Mouse (Mus musculus): ENCODE measurements at regions not wholly inside any gene's neighbourhood (a gene's known extent, or its start where the extent isn't known, plus 50 kb on each side); places are given as distances from the start of the nearest gene placed in this dataset.
A peak's percentile ranks its signal among the peaks of the same experiment; 100 is the strongest.
"Not testable (repeated sequence)": the region's sequence is repeated elsewhere in the genome, so short reads cannot be mapped to it uniquely, and the experiment has no call there.

GRCm38 (mm10) chr4:7921503-7921902 lies 317.3 kb downstream of the Car8 start:
- no peak for DNase-seq (ENCODE audit: low spot score)

GRCm38 (mm10) chr4:7913191-7913590 lies 325.6 kb downstream of the Car8 start:
- no peak for DNase-seq (ENCODE audit: low spot score)

DNA sequence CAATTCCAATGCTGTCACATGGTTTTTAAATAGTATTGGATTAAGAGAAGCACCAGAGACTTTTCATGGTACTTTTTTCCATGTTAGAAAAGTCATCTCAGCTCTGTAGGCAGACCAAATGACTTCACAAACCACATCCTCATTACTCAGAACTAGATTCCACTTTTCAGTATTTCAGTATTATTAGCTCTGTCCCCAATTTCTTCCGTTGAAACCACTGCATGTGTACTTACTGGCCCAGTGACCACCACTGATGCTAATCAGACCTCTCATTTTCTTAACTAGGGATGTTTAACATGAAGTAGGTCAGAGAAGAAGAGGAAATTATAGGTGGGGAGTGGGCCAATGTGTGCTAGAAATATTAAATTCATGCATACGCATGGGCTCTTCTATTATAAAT lies 326.2 kb downstream of the Car8 start:
- DNase-seq (ENCODE audit: low spot score): no peak

- DNase-seq (ENCODE audit: low spot score): no peak
These were observed 335.7 kb downstream of the Car8 start for GRCm38 (mm10) chr4:7903130-7903529.

DNA sequence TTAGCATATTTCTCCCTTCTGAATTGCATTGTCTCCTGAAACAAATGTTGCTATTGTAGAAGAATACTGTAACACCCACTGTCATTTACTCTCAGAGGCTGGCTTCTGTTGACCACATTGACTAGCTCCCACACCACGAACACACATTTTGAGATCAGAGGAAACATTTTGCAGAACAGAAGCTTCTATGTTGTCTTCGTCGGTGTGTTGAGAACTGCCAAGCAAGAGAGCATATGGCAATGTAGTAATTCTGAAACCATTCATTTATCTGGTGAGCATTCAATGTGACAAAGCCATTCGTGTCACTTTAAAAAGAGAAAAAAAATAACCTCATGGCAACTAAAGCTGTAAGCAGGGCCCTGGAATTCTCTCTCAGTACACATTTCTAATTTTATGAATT lies 343.9 kb downstream of the Car8 start:
- no peak for DNase-seq (ENCODE audit: low spot score)

- DNase-seq (ENCODE audit: low spot score): no peak
These were observed 347.7 kb downstream of the Car8 start for GRCm38 (mm10) chr4:7891128-7891527.

DNA sequence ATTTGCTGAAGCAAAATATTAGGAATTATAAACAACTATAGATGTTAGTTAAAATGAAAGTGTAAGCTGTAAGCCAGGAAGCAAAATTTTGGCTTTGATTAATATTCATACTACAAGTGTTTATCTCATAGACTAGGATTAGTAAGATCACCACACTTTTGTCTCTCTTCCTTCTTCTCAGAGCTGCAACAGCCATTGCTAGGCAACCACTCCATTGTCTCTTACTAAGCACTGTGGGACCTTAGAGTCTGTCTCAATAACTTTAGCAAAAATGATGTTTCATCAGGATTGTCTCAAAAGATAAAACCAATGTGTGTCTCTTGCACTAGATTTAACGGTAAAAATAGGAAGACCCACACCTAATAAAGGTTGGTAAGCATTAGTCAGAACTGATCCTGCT lies 384.3 kb downstream of the Car8 start:
- DNase-seq (ENCODE audit: low spot score): no peak

DNA sequence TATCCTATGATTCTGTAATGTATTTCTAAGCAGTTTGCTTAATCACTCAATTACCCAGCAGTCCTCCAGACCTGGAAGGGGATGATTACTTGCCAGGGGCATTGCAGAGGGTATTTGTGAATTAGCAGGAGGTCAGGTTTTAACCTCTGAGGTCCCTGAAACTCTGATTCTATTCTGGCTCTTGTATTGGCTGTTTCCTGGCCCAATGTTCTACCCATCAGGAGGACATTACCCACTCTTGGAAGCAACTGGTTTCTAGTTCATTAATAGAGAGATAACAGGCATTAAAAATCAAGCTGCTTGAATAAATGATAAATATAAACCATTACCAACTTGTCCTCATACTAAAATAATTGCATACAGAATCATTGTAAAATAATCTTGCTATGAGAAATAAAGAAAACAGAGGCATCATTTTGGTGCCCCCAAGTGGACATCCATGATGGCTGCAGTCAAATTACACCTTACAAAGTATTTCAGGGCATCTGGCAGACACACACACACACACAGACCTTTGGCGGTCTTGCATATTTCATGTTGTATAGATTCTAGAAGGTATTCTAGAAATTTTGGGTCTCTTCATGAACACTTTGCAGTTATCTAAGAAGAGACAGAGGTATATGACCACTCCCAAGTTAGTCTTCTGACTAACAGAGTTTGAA lies 385.6 kb downstream of the Car8 start:
- peak; percentile 3 for DNase-seq (ENCODE audit: low spot score)

- no peak for DNase-seq (ENCODE audit: low spot score)
These were observed 386.7 kb downstream of the Car8 start for GRCm38 (mm10) chr4:7852006-7852615.

- DNase-seq (ENCODE audit: low spot score): no peak
These were observed 391.4 kb downstream of the Car8 start for GRCm38 (mm10) chr4:7847411-7847810.

DNA sequence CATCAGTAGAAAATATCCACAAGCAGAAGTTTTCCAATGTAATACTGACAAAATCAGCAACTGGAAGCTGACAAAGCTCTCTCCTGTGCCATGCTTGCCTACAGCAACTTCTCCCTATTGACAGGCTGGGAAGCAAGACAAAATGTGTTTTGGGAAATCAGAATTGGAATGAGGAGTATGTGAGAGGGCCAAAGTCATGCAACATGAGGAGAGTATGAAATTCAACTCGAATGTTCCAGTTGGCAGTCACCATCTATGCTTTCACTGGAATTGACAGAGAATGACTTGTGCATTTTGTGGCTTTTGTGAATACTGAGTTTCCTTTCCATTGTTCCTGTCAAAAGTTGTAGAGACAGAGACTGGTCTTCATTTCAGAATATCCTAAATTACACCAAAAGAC lies 409.7 kb downstream of the Car8 start:
- no peak for DNase-seq (ENCODE audit: low spot score)

DNA sequence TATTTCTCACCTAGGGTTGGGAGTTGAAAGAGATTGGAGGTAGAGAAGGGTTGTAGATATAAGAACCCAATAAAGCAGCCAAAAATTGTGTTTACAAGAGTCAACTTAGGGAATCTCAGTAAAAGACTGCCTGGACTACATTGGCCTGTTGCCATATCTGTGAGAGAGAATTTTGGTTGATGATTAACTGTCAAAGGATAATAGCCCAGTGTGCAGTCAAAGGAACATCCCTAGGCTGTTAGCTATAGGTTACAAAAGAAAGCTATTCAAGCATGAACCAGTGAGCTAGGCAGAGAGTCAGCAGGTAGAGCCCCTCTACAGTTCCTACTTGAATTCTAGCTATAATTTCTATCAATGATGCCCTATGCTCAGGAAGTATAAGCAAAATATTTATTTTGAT lies 419.0 kb downstream of the Car8 start:
- no peak for DNase-seq (ENCODE audit: low spot score)

DNA sequence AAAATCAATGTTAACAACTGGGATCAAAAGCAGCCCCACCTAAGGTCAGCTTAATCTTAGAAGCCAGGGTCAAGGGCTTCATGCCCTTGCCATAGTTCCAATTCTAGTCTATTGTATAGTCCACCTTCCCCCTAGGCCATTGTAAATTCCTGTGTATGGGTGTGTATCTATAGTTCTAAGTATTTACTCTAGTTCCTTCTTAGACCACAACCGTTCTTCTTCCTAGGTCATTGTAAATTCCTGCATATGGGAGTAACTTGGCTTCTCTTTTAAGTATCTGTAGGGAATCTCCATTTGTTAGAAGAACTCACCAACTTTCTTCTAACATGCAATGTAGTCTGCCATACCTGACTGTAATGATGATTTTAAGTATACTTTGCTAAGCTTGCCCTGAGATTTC lies 461.1 kb downstream of the Car8 start:
- DNase-seq (ENCODE audit: low spot score): not testable (repeated sequence)

DNA sequence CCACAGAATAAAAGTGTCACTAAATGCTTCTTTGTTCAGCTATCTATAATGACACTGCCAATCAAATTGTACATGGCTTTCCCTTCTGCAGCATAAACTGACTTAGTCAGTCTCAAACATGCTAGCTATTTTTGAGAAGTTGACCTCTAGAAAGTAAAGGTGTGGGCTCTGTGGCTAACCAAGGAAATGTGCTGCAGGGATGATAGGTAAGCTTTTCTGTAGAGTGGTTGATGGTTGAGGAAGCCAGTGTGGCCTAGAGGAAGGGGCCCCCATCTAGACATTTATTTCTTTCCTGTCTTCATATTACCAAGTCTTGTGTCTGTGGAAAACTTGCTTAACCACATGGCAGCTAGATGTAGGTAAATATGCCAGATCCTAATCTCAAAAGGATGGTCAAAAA lies 483.4 kb downstream of the Car8 start:
- no peak for DNase-seq (ENCODE audit: low spot score)

- no peak for DNase-seq (ENCODE audit: low spot score)
These were observed 484.9 kb downstream of the Car8 start for GRCm38 (mm10) chr4:7753931-7754330.

DNA sequence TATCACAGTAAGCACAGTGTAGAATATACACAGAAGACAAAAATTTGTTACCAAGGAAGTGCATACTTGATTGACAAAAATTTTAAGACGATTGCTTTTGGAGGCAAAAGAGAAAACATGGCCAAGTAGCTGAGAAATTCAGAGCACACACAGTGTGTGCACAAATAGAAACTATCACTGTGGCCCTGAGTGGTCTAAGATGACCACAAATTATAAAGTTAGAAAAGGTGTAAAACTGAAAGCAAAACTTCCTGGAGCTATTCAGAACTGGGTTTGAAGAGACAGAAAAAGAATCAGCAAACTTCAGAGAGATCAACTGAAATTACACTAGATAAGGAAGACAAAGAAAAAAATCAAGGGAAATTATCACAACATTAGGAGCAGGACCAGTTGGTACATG lies 487.6 kb downstream of the Car8 start:
- DNase-seq (ENCODE audit: low spot score): no peak

- DNase-seq (ENCODE audit: low spot score): no peak
These were observed 515.9 kb downstream of the Car8 start for GRCm38 (mm10) chr4:7722893-7723292.

DNA sequence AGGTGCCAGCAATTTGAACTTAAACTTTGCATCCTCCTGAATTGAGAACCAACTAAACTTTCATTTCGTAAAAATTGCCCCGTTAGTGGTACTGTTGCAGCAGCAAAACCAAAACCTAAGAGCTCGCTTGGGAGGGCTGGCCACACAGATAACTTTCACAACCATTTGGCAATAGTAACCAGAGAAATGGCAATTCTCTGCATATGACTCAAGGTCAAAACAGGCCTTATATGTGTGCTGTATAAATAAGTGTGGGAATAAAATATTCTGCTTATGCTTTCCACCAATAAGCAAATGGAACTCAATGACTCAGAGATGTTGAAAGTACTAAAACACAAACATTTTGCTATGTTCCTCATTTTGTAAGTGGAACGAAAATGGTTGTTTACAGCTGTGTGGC lies 550.3 kb downstream of the Car8 start:
- no peak for DNase-seq (ENCODE audit: low spot score)

GRCm38 (mm10) chr4:7687231-7687630 lies 551.6 kb downstream of the Car8 start:
- DNase-seq (ENCODE audit: low spot score): no peak

DNA sequence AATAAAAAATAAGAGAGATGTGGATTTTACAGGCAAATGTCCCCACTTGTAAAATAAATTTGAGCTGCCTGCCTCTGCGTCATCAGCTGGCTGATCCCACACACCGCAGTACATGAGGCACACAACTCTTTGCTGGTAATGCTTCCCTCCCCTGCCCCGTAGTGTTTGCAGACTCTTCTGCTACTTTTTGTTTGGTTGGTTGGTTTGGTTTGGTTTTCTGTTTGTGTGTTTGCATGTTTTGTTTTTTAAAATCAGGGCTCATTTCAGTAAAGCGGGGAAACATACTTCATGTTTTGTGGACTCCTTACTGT lies 568.1 kb downstream of the Car8 start:
- no peak for DNase-seq (ENCODE audit: low spot score)

DNA sequence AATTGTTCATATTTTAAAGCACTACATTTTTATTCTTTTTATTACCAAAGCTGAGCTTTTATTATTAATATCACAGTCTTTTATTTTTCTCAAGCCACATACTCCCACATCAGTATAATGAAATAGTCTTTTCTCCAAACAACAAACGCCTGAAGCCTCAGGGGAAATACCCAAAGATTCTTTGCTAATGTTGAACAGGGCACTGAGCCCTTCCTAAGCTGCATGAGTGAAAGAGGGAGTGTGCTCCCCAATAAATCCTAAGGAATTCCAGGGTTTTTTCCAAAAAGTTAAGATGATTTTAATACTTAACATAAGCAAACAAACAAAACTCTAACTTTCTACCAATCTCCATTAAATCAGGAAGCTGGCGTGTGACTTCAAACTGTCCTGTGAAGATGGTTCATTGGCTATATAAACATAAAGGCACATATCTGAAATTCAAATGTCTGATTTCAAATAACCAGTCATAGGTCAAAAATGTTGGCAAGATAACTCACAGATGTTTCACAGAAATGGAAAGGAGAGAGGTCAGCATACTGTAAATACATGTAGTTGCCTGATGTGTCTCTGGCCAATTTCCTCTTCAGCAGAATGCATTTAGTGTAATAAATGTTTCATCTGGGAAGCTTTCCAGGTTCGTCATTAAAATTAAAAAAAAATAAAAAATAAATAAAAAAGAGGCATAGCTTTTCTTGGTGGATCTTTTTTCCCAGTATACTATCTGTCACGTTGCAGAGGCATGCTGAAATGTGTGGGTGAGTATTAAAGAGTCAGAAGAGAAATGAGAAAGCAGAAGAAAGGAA lies 568.6 kb downstream of the Car8 start:
- DNase-seq (ENCODE audit: low spot score): no peak

DNA sequence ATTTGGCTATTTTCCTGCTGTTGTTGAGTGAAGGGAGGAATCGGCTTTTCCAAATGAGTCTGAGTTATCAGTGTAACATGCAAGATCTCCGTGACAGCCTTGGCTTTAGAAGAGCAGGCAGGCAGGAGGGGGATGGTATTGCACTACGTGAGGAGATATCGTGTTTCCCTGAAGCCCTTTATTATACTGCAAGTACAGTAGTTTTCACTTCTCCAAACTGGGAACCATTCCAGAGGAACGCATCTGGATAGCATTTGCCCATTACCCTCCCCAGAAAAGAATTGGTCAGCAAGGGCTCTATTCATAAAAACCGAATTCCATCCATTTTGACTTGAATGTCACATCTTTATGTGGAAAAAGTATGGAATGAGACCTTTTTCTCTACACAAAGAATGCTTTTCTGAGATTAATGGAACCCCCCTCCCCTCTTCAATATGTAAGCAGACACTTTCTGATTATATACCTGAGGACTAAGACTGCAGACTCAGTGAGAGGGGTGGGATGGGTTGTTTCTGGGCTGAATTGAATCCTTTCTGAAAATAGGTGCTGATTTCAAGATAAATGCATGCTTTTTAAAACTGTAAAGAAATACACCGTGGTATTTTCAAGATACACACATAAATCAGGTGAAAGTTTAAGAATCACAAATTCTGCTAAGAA lies 571.8 kb downstream of the Car8 start:
- DNase-seq (ENCODE audit: low spot score): no peak
